Mouse (Mus musculus): ENCODE measurements around the gene Polr3b.

The Polr3b gene

DNA sequence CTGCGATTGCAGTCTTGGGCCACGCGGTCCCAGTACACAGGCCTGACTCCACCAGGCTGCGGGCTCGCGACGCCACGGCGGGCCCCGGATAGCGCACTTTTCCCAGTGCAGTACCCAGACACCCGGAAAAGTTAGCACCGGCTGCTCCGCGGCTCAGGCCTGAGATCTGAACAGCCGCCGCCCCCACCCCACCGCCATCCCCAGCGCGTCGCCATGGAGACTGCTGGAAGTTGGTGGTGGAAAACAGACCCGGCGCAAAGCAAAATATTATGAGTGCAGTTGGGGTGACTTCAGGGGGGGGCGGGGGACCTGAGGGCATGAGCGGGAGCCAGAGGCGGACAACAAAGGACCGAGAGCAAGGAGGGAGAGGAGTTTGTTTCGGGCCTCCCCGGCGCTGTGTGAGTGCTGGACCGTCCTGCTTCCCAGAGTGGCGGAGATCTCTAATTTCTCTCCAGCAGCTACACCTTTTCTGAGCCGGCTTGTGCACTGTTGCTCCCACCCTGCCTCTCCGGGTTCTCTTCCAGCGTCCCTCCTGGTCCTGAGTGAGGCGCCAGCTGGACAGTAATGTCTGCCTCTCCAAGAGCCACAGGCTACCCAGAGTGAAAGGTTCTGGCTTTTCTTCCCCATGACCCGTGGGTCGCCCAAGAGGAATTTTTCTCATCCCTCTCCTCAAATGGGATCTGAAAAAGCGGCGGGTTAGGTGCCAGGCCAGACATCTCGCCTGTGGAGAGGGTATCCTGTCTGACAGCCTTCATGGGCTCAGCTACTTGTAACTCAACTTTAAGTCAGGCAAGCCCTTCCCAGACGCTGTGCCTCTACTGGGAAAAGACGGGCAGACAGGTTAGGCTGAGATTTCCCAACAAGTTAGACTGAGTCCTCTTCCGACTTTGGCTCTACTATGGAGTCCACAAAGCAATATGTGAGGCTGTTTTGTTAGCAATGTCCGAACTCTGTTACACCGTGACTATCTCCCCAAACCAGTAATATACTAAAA is 138.3 kb downstream of the Polr3b start:
- no peak for DNase-seq (ENCODE audit: low spot score in 2 of 2)

DNA sequence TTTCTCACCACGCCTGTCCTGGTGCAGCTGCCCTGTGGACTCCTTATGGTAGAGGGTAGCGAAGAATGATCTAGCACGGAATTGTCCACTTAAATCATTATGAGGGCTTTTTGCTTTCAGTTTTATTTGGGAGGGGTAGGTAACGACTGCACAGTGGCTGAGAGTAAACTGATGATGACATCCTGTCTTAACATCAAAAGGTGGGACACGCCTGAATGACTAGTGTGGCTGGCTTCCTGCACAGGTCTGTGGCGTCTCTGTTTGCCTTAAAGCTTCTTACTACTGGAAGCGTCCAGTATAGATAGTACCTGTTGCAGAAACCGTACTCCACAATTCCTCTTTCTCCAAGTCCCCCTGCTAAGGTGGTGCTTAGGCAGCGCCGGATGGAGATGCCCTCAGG is 146.7 kb downstream of the Polr3b start:
- DNase-seq (ENCODE audit: low spot score in 2 of 2): no peak

DNA sequence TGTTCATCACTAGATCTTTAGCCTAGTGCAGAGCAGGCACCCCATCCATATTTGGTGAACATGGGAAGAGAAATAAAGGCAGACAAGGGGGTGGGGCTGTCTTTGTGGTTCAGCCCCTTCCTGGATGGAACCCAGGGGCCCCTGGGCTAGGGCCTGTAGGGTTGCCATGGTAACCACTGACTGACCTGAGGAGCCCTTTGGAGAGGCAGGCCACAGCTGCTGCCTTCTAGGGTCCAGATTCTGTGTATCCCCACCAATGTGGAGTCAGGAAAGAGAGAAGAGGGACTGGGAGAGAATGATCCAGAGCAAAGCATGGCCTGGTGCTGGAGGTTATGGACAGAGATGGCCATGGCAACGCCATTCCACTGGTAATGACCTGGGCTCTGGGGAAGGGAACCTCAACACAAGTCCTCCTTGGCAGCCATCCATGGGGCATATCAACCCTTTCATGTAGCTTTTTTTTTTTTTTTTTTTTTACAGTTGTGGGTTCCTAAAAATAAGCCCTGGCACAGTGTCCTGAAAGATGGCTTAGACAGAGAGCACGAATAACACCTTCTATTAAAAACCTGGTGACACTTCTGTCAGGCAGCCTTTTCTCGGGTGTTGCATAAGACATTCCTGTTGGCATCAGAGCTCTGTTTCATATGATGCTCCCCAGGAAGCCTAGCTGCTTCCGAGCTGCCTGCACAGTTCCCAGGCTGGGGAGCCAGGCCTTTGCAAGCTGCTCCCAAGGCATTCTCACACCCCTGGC is 150.5 kb downstream of the Polr3b start:
- DNase-seq (ENCODE audit: low spot score in 2 of 2): no peak

DNA sequence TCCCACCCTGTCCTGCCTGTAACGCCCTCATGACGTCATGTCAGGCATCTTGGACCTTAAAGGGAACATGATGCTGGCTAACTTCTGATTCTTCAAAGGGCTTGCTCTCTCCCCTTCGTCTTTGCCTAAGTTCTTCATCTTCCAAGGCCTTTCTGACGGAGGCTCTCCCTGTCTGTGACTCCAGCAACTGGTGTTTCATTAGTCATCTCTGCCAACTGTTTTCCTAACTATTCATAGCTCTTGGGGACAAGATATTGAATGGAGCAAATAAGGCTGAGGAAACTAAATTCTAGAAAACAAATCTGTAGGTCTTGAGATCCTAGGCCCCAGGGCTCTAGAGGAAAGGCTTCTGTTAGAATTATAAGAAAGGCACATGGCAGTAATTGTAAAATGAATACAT is 151.8 kb downstream of the Polr3b start:
- DNase-seq (ENCODE audit: low spot score in 2 of 2): no peak

DNA sequence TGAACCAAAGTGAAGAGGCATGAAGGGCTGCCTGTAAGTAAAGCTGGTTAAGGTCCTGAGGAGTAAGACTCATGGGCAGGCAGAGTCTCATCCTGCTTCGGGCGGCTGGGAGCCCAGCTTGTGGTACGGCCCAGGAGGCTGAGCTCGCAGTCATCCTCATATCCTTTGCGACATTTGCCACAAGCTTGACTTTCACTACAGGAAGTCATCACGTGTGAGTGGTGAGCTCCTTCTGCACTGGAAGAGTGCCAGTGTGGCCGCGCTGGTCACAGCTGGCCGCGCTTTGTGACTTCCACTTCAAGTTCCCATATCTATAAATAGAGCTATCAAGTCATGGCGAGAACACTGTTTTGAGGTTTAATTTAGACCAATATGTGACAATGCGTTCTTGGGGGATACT is 152.5 kb downstream of the Polr3b start:
- DNase-seq (ENCODE audit: low spot score in 2 of 2): peak in 1 of 2 experiments; percentile 37
